Mouse (Mus musculus) olfactory bulb, adult 2 months (tissue): Measurements from ENCODE around the gene Spin2e.
"Not testable (repeated sequence)": the region's sequence is repeated elsewhere in the genome, so short reads cannot be mapped to it uniquely, and the experiment has no call there.

Experiments used
- CTCF ChIP-seq: fragments of 200-500 bp; IDR thresholded peaks from 2 replicates; pipeline ENCODE4 v1.5.1; 2012; ENCODE audit warnings: low read depth, mild to moderate bottlenecking, low read length, moderate library complexity; ENCODE audit not compliant: insufficient read depth
- POLR2A ChIP-seq: fragments of 200-500 bp; IDR thresholded peaks from 2 replicates; pipeline ENCODE4 v1.6.1; 2012; ENCODE audit warnings: mild to moderate bottlenecking, low read depth, low read length, moderate library complexity; ENCODE audit not compliant: insufficient read depth

DNA sequence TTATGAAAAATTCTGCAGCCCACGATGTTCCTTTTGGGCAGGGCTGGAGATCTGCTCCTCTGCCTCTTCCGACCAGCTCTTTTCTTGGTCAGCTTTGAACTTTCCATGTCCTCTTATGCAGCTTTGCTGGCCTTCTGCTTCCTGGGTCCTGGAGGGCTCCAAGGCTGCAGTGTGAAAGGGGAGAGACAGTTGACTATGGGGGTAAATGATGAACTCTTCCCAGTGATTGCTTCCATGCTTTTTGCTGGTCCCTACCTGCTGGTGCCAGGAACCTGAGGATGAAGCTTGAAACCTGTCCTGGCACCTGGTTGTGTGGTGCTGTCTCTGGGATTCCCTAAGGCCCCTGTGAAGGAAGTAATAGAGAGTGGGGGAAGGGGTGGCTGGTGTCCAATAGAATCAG is at the start of gene Spin2e:
- not testable (repeated sequence) for TF ChIP-seq CTCF, POLR2A
